Mouse (Mus musculus) kidney, adult 2 months (tissue): ENCODE data around the gene Eps15l1. TPM values are rescaled to one million over a fixed set of nuclear protein-coding genes. Genes with fewer than 3 reads are reported as not detected.
A peak's percentile ranks its signal among the peaks of the same experiment; 100 is the strongest.

Experiments
- DNase-seq: peaks from one replicate; pipeline ENCODE4 v3.0.0; 2021
- H3K27ac ChIP-seq: fragments of 200-500 bp; 2 replicates; pipeline ENCODE4 v1.5.1; 2012; ENCODE audit warnings: low read depth, low read length, control low read depth, inconsistent platforms; ENCODE audit not compliant: insufficient read depth
- H3K27me3 ChIP-seq: fragments of 200-500 bp; replicated peaks from 2 replicates; pipeline ENCODE4 v1.6.1; 2012; ENCODE audit warnings: mild to moderate bottlenecking, moderate library complexity, low read length, inconsistent platforms; ENCODE audit not compliant: control insufficient read depth, insufficient read depth
- H3K36me3 ChIP-seq: fragments of 200-500 bp; 2 replicates; pipeline ENCODE4 v1.6.1; 2012; ENCODE audit warnings: mild to moderate bottlenecking, moderate library complexity, low read length, inconsistent platforms; ENCODE audit not compliant: control insufficient read depth, insufficient read depth
- H3K4me1 ChIP-seq: fragments of 200-500 bp; 2 replicates; pipeline ENCODE4 v1.6.1; 2011; ENCODE audit warnings: low read length; ENCODE audit not compliant: control insufficient read depth, insufficient read depth
- H3K4me3 ChIP-seq: fragments of 200-500 bp; 2 replicates; pipeline ENCODE4 v1.5.1; 2011; ENCODE audit warnings: mild to moderate bottlenecking, low read depth, low read length, control low read depth; ENCODE audit not compliant: insufficient read depth
- CTCF ChIP-seq: fragments of 200-500 bp; conservative IDR thresholded peaks from 2 replicates; pipeline ENCODE4 v1.5.1; 2011; ENCODE audit warnings: low read depth, mild to moderate bottlenecking, control low read depth, low read length, moderate library complexity, mixed read lengths; ENCODE audit not compliant: insufficient read depth, insufficient read length
- POLR2A ChIP-seq: fragments of 200-500 bp; IDR thresholded peaks from one replicate; pipeline ENCODE4 v1.6.1; 2011; ENCODE audit warnings: low read depth, low read length, control low read depth
- WGBS: fragments of 180-500 bp; shearing (Covaris S2); methylation state at CpG from one replicate; pipeline ENCODE4 v1.1.7; 2018; 5-methylcytosine and 5-hydroxymethylcytosine counted together
- polyA plus RNA-seq: library from polyadenylated mRNA; depleted of rRNA; stranded (reverse); fragments of >200 nt; gene quantifications from 2 replicates; pipeline ENCODE4 v1.2.3, GENCODE M21; 2012; rRNA removed

Eps15l1 gene
- polyA plus RNA-seq, 1 experiment = 30.3 TPM

GRCm38 (mm10) chr8:72295125-72295524 lies 126.1 kb downstream of the Eps15l1 start:
- no peaks in the 10 kb centered on the region for H3K27me3 ChIP-seq
- H3K4me3 ChIP-seq = no peak overlapping the region
- WGBS = 67% methylated on average over 3 of the region's 3 CpGs
- H3K4me1 ChIP-seq = no peaks in the 10 kb centered on the region
- H3K36me3 ChIP-seq = no peaks in the 10 kb centered on the region
- TF ChIP-seq POLR2A = no peak
- no peak for TF ChIP-seq CTCF
- peak overlapping the region; percentile 86 for H3K27ac ChIP-seq
- DNase-seq = peak; percentile 35

- H3K27me3 ChIP-seq = no peaks in the 10 kb centered on the region
- no peak overlapping the region for H3K4me3 ChIP-seq
- no peaks in the 10 kb centered on the region for H3K4me1 ChIP-seq
- H3K27ac ChIP-seq = no peak overlapping the region
- no peak for TF ChIP-seq CTCF
- TF ChIP-seq POLR2A = no peak
- no peak for DNase-seq
- no peaks in the 10 kb centered on the region for H3K36me3 ChIP-seq
These were observed 128.0 kb downstream of the Eps15l1 start for GRCm38 (mm10) chr8:72293309-72293708.

DNA sequence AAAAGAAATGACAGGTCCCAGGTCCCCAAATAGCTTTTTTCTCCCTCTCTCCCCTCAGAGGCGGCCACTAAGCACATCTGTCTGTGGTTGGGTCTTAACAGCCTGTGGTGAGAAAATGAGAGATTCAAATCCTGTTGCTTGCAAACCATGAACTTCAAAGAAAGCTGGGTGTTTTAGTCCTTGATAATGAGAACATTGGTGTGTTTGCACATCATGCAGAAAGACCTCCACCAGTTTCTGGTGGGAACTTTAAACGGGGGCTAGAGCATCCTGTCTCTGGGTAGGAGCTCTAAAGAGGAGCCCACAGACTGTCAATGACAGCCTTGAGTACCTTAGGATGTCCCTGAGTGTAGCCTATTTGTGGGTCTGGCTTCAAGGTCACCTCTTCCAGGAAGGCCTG lies 130.2 kb downstream of the Eps15l1 start:
- WGBS = 88% methylated on average over 2 of the region's 2 CpGs
- no peaks in the 10 kb centered on the region for H3K27me3 ChIP-seq
- H3K27ac ChIP-seq = no peak overlapping the region
- H3K4me3 ChIP-seq = no peak overlapping the region
- no peaks in the 10 kb centered on the region for H3K36me3 ChIP-seq
- no peaks in the 10 kb centered on the region for H3K4me1 ChIP-seq
- TF ChIP-seq CTCF = no peak
- TF ChIP-seq POLR2A = no peak
- DNase-seq = no peak

Other genes starting within 250 kb of the Eps15l1 start
- 0.14 and 1.9 TPM in 2 replicates for gene Hsh2d, start 231.8 kb downstream of the Eps15l1 start, polyA plus RNA-seq
- gene Cib3, start 208.6 kb downstream of the Eps15l1 start, polyA plus RNA-seq = 0.04 TPM in 1 of 2 replicates, not detected in the other
- gene Gm11034, start 207.8 kb downstream of the Eps15l1 start, polyA plus RNA-seq = not detected in 2 replicates
- 54.7 and 59.6 TPM in 2 replicates for gene Fam32a, start 201.7 kb downstream of the Eps15l1 start, polyA plus RNA-seq
- gene Ap1m1, start 181.4 kb downstream of the Eps15l1 start, polyA plus RNA-seq = 72.6 and 75.0 TPM in 2 replicates
- gene Gm10282, start 116.2 kb downstream of the Eps15l1 start, polyA plus RNA-seq = 1.8 and 2.8 TPM in 2 replicates
- 20.9 and 22.2 TPM in 2 replicates for gene Klf2, start 102.4 kb downstream of the Eps15l1 start, polyA plus RNA-seq
- gene Calr3, start 22.4 kb upstream of the Eps15l1 start, polyA plus RNA-seq = 0.77 TPM in 2 replicates
- 6.8 and 7.2 TPM in 2 replicates for gene 1700030K09Rik, start 22.4 kb upstream of the Eps15l1 start, polyA plus RNA-seq
- 33.5 and 35.7 TPM in 2 replicates for gene Cherp, start 53.8 kb upstream of the Eps15l1 start, polyA plus RNA-seq
- gene Slc35e1, start 71.2 kb upstream of the Eps15l1 start, polyA plus RNA-seq = 52.7 and 67.5 TPM in 2 replicates
- gene Med26, start 126.8 kb upstream of the Eps15l1 start, polyA plus RNA-seq = 6.1 and 7.9 TPM in 2 replicates
- 42.5 and 51.8 TPM in 2 replicates for gene Smim7, start 149.6 kb upstream of the Eps15l1 start, polyA plus RNA-seq
- gene Tmem38a, start 150.6 kb upstream of the Eps15l1 start, polyA plus RNA-seq = 34.0 and 40.8 TPM in 2 replicates
- gene Nwd1, start 225.3 kb upstream of the Eps15l1 start, polyA plus RNA-seq = 0.03 and 0.08 TPM in 2 replicates